Mouse (Mus musculus) lung, postnatal 25 days (tissue): ENCODE results near the gene Stard10.

Source experiments
- DNase-seq: peaks from one replicate; pipeline ENCODE4 v3.0.0; 2022; ENCODE audit warnings: low spot score

Stard10 gene

DNA sequence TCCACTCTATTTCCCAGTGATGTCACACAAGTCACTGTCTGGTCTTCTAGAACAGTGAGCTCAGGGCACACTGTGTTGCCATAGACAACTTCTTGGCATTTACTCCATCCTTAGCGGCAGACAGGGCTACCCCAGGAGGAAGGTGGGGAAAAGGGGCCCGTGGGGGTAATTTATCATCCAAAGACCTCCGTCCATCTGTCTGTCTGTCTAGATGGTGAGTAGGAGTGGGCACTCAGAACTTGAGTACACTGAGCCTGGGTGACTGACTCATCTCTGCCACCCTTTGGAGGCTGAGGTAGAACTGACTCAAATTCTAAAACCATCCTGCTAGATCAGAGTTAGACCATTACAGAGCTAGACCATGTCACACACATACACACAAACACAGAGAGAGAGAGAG is at the start of gene Stard10:
Gene Stard10, plus strand, starts transcription at position 73 of the 400 bp plus-strand sequence.
- DNase-seq, result no peak

DNA sequence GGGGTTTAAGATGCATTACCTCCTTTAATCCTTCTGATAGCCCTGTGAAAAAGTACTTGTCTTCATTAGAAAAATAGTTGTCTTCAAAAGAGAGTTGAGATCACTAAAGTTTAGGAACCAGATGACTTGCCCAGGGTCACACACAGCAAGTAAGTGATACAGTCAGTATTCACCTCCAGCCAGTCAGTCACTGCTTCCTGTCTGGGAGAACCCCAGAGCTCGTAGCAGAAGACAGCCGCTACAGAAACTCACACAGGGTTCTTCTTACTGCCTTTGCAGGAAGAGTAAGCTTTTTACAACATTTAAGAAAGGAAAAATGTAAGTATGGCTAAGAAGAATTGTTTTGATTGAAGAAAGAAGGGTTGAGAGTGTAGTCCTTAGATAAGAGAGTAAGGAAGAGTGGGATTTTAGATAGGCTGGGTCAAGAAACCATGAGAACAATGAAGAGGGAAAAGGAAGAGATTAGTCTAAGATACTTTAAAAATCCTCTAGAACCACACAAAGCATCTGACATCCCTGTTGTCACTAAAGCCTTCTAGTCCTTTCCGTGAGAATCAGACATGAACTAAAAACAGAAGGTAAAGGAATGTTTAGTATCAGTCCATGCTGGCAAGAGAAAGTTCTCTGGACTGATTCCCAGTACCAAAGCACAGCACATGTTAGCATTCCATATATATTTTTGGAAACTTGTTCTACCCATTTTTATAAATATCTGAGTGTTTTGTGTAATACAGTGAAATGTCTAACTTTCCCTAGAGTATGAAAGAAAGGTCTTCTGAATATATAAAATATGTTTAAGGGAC is 49.2 kb upstream of the Stard10 start:
- no peak for DNase-seq

DNA sequence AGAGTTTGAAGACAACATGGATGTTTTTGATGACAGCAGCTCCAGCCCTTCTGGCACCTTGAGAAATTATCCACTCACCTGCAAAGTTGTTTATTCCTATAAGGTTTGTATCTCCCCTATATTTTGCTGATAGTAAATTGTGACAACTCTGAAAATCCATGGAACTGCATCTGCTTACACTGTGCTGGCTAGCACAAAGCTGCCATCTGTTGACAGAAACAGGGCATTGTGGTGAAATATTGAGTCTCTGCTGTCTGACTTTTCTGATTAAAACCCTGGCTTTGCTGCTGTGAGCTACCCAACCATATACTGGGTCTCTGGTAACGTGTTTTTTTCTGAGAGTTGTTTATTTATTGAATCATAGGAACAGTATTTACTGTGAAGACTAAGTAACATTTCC is 45.3 kb upstream of the Stard10 start:
- DNase-seq, result no peak

DNA sequence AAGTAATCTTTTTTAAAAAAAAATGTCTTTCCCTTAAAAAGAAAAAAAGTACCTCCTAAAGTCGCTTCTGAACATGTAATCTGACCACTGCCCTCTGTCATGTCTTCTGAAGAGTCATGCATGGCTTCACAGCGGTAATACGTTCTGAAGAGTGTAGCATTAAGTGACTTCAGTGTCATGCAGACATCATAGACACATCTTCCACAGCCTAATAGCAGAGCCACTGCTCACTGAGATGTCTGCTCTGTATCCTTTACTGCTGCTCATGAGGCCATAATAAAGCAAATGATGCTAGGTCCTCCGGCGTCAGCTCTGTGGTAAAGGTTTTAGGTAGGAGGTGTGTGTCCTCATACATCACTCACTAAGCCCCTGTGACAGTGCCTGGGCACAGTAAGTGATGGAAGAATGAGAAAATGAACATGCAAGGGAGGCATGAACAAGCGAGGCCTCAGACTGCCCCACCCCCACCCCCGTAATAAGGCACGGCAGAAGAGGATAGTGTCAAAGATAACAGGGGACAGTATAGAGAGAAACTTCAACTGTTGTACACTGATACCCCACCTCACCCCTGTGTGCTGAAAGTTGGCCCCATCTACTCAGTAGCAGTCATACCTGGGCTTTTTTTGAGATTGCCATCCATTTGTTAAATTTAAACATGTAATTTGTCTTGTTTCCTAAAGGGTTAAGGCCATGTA is 44.3 kb upstream of the Stard10 start:
- DNase-seq, result no peak

DNA sequence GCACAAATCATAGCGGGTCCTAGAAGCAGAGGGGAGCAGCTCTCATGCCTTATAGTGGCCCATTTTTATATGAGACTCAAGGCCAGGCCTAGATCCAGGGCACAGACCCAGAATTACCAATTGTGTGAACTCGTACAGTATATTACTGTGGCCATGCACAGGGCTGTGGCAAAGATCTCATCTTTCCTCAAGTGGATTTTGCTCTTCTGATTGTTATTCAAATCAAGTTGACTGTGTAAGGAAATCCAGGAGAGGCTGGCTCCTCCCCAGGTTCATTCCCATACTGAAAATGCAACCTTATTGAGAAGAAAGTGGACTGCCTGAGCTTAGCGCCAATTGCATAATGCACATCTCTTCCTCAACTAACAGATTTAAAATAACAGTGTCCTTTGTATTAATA is 34.2 kb upstream of the Stard10 start:
- DNase-seq, result no peak

DNA sequence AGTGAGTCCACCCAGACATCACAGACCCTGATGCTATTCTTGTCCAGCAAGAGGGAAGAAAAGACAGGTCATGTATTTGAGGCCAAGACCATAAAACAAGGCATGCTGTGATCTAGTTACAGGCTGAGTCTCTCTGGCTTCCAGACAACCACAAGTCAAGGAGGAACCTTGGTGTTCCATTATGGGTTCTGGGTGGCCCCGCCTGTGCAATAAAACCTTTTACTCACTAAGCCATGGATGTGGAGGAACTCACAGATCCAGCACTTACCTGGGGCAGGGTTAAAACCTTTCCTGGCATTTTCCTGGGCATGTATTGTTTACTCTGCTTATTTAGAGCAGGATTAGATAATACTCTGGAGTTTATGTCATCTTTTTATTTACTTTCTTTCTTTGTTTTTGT is 32.4 kb upstream of the Stard10 start:
- DNase-seq, result no peak

DNA sequence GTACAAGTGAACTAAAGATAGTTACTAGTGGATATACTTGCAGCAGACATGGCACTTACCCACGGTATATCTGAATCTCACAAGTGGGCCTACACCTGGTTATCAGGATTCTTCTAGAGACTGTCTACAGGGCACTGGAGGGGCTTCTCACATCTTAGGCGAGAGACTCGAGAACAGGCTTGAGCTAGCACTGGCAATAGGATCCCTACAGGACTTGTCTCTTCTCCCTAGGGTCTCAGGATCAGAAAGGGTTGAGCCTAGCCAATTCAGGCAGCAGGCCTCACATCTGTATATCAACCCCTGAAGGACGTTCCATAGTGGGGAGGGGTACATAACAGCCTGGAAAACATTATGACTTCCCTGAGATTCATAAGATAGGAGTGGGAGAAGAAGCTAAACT is 30.0 kb upstream of the Stard10 start:
- no peak for DNase-seq

DNA sequence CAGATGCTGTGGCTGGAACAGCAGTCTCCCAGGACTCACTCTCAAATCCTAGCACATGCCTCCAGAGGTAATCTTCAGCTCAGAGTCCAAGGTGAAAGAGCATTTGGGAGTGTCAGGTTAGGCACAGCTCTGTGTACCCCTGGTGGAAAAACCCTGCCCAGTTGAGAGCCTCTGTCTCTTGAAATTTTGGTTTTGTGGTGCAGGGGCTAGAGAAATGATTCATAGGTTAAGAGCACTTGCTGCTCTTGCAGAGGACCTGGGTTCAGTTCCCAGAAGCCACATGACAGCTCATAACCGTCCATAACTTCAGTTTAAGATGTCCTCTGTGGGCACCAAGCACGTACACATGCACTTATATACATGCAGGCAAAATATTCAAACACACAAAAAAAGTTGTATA is 29.1 kb upstream of the Stard10 start:
- DNase-seq, result no peak

DNA sequence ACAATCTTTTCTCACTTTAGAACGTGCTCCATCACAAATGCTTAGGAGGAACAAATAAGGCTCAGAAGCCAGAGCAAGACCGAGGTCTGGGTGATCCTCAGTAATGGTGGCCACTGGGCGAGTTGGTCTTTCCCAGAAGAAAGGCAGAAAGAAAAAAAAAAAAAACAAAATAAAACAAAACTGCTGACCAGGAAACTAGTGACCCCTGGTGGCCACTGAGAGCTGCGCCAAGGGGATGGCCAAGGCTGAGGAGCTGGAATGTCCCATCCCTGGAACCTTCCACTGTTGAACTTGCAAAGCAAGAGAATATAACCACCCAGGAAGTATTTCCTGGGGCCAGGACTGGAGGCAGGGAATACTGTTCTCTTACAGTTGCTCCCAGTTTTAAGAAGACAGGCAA is 28.4 kb upstream of the Stard10 start:
- DNase-seq, result peak; percentile 39

DNA sequence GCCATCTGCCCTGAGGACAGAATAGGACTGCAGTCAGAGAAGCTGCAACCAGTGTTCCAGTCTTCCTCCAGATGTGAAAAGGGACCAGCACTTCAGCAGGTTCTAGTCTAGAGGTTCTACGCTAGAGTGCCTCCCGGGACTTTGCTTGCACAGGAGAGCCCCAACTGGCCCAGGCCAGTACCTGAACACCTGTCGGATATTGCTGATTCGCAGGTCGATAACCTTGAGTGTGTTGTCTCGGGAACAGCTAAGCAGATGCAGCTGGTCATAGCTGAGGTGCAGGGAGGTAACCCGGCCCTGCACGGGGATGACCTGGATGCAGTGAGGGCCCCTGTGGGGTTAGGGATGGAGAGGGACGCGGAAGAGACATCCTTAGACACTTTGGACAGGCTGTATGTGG is 26.5 kb upstream of the Stard10 start:
- DNase-seq, result no peak

DNA sequence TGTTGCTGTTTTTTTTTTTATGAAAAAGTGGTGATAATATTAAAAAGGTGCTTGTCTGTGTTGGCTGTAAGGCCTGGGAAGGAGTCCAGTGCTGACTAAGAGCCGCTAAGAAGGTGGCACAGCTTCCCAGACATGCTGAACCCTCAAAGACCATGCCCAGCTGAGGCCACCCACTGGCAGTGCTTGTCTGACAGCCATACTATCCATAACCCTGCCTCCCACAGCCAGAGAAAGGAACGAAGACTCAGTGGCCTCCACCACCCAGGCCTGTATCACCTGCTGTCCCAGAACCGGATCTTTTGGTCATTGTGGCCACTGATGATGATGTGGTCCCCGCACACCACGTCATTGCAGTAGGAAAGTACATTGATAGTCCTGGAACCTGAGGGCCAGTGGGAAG is 25.7 kb upstream of the Stard10 start:
- DNase-seq, result no peak

DNA sequence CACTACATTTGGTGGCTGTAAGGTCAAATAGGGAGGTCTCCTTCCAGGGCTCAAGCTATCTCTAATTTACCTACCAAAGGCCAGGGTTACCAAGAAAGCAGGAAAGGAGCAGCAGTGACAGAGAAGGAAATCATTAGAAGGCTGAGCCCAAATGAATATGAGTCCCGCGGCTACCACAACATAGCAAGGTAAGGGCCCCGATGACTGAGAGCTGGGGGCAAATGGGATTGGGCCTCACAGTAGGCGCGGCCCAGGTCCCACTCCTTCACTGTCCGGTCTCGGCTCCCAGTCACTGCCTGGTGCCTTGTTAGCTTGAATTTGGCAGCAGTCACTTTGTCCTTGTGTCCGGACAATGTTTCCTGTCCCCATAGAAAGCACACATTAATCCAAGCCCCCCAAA is 25.2 kb upstream of the Stard10 start:
- no peak for DNase-seq

DNA sequence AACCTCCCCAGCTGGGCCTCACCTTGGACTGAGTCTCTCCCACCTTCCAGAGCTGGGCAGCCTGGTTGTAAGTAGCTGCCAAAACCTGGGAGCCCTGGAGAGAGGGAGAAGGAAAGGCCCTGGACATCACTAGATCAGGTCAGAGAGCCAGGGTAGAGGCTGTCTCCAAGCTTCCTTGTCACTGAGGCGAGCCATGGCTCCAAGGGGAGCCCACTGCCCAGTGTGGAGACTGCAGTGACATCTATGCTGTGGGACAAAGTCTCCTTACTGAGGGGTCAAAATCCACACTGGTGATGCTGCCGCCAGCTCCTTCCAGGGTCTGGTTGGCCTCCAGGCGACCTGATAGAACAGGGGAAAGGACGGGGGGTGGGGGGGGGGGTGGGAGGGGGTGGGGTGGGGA is 24.8 kb upstream of the Stard10 start:
- DNase-seq, result no peak

DNA sequence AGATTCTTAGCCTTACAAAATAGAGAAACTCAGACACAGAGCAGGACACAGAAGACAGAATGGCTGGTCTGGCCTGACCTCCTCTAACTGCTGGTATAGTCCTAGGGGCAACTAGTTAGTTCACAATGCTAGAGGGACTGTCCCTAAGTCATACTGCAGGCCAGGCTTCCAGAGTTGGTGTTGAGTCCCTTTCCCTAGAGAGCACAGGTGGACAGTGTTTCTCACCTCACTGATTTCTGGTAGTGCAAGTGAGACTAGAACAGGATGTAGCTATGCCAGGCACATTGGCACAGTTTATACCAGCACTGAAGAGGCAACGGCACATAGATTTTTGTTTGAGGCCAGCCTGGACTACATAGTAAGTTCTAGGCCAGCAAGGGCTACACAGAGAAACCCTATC is 24.2 kb upstream of the Stard10 start:
- no peak for DNase-seq

DNA sequence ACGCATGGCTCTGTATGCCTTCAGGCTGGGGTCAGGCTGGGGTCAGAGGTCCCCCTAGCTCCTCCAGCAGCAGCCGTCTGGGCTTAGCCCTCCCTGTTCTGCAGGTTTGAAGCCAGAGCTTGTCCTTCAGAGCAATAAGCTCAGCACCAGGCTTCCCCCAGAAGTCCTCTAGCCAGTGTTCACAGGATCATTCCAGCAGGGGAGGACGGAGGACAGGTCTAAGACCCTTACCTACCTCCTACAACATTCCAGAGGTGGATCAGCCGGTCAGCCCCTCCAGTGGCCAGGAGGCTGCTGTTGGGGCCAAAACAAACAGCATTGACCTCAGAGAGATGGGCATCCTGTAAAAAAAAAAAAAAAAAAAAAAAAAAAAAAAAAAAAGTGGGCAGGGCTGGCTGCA is 23.7 kb upstream of the Stard10 start:
- no peak for DNase-seq

DNA sequence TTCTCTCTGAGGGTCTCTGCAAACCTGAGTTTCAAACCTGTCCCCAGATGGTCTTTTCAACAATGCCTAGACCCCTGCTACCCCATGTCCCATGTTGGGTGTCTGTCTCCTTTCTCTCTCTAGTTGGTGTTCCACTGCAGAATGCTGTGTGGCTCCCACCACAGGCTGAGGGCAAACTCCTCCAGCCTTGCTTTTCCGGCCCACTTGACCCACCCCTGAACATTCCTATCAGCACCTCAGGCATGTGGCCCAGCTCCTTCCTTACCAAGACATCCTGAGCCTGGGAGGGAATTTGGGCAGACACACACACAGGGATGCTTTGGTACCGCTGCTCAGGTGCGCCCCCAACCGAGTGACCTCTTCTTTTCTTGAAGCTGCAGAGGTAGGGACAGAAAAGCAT is 23.3 kb upstream of the Stard10 start:
- peak; percentile 18 for DNase-seq

DNA sequence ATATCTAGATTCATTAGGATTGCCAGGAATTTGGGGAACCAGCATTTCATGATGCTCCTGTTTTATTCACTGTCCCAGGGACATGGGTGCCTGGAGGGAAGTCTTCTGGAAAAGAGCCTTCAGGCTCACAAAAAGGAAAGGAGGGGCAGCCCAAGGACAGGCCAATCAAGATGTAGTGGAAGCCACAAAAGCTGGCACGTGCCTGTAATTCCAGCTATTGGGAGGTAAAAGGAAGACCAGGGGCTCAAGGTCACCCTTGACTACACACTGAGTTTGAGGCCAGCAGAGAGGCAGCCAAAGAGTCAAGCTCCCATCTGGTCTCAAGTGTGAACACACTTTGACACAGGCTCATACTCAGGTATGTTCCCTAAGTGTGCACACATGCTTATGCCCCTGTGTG is 21.4 kb upstream of the Stard10 start:
- no peak for DNase-seq

DNA sequence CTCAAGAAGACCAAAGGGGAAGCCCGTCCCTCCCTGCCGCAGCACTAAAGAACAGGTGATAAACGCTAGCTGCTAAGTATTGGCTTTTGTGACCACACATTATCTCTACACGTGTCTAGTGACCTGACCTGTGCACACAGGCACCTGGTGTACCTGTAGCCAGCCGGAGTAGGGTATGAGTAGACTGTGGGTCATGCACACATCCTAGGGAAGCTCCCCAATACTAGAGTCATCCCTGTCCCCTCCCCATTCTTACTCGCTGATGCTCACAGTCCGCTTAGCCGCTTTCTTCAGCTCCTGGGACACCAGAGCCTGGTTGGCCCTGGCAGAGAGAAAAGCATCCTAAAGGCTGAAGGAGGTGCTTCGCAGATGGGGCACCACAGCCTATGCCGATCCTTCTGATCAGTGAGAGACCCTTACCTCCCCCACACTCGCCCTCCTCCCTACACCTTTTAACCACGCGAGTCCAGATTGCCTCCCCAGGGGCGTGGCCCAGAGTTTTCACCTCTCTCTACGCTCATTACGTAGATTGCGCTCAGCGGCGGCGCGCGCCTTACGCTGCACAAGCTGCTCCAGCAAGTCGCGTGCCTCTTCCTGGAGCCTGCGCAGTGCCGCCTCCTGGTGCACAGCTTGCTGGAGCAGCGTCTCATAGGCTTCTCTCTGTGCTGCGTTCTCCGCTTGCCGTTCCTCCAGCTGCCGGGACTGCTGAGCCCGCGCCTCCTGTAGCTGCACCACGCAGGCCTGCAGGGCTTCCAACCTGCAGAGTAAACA is 20.4 kb upstream of the Stard10 start:
- peak; percentile 75 for DNase-seq

DNA sequence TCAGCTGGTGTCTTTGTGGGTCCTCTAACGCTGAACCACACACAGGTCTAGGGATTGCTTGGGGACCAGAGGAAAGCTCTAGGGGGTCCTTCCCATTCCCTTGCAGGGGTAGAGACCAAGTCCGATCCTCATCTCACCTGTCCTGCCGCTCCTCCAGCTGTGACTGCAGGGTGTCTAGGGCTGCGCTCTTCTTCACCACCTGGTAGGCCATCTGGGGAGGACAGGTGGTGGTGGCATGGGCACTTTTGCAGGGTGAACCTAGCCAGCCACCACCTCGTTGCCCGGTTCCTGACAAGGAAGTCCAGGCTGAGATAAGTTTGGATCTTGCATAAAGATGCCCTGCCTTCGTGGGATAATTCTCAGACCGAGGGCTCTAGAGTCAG is 19.9 kb upstream of the Stard10 start:
- no peak for DNase-seq

DNA sequence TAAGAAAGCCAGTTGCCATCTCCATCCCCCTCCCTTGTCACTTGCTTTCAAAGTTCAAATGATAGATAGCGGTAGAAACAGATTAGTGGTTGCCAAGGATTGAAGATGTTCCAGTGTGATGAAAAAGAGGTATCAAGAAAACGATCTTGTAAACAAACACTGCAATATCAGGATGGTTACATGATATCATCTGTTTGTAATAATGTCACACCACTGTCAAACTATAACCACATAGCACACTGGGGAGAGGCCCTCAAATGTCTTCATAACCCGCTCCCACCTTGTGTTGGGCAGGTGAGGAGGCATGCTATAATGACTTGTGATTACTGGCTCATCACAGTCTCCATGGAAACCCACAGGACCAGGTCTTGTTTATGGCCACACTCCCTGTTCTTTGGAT is 18.5 kb upstream of the Stard10 start:
- DNase-seq, result no peak

DNA sequence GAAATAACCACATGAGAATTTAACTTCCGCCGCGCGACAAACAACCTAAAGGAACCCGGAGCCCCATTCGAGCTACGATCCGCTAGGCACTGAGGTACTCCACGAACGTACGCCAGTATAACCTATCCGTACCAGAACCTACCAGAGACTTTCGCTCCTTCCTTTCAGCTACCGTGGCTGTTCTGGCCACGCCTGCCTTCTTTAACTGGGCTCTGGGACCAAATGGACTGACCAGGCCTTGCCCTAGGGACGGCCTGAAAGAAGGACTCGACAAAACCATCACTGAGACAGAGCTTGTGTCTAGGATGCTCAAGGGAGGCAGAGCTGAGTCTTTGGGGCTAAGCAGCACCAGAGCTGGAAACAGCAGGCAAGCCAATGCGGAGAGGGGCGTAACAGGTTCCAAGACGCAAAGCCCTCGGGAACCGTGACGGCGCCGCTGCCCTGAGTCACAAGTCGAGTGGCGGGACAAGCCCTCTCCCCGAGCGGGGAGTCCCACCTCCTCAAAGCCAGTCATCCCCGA is 15.5 kb upstream of the Stard10 start:
- peak; percentile 33 for DNase-seq

DNA sequence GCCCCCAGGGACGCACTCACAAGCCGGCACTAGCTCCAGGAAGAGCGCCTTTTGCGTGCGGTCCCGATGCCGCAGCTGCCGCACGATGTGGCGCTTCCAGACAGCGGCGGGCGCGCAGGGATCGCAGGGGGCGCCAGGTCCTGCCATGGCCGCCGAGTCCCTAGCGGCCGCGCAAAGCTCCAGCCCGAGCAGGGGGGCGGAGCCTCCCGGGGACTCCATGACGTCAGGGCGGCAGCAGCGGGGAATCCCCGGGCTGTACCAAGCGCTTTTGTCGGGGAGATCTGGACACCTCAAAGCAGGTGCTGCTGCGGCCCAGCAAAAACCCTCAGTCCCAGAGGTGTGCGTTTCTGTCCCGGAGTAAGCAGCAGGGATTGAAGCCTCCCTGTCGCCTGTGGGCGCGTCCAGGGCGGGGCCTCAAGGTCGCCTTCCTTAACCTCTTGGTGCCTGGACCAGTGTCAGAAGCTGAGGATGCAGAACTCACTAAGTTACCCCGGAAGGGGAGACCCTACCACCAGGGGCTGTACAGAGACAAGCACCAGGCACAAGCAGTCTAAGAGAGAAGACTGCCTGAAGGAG is 14.9 kb upstream of the Stard10 start, which contains the start of gene Atg16l2:
Gene Atg16l2, minus strand, starts transcription at position 371 of the 576 bp plus-strand sequence.
- DNase-seq, result peak; percentile 95
